Mouse (Mus musculus) heart, embryonic 12.5 days (tissue): ENCODE measurements around the gene Cdc14a. TPM values are rescaled to one million over a fixed set of nuclear protein-coding genes. Genes with fewer than 3 reads are reported as not detected.

Source experiments
- ATAC-seq: fragments of 200-750 bp; cut with Nextera tagmentation; 2 replicates; pipeline ENCODE4 v1.8.0; 2017; ENCODE audit warnings: moderate TSS enrichment, moderate library complexity; ENCODE audit not compliant: insufficient number of reproducible peaks, low FRiP score
- H3K27ac ChIP-seq: fragments of 300-500 bp; sonication (generic); 2 replicates; pipeline ENCODE4 v1.5.1; 2016; ENCODE audit warnings: mild to moderate bottlenecking, moderate library complexity; ENCODE audit not compliant: poor library complexity, severe bottlenecking
- H3K27me3 ChIP-seq: fragments of 300-500 bp; sonication (generic); replicated peaks from 2 replicates; pipeline ENCODE4 v1.6.1; 2016; ENCODE audit warnings: mild to moderate bottlenecking, moderate library complexity
- H3K36me3 ChIP-seq: fragments of 300-500 bp; sonication (generic); 2 replicates; pipeline ENCODE4 v1.6.1; 2016; ENCODE audit warnings: mild to moderate bottlenecking, moderate library complexity
- H3K4me1 ChIP-seq: fragments of 300-500 bp; sonication (generic); replicated peaks from 2 replicates; pipeline ENCODE4 v1.6.1; 2016; ENCODE audit warnings: mild to moderate bottlenecking
- H3K4me2 ChIP-seq: fragments of 300-500 bp; sonication (generic); 2 replicates; pipeline ENCODE4 v1.6.1; 2016; ENCODE audit warnings: mild to moderate bottlenecking, moderate library complexity
- H3K4me3 ChIP-seq: fragments of 300-500 bp; sonication (generic); 2 replicates; pipeline ENCODE4 v1.5.1; 2016; ENCODE audit warnings: mild to moderate bottlenecking
- H3K9ac ChIP-seq: fragments of 300-500 bp; sonication (generic); 2 replicates; pipeline ENCODE4 v1.6.1; 2016; ENCODE audit warnings: mild to moderate bottlenecking, moderate library complexity
- H3K9me3 ChIP-seq: fragments of 300-500 bp; sonication (generic); replicated peaks from 2 replicates; pipeline ENCODE4 v1.6.1; 2016; ENCODE audit warnings: mild to moderate bottlenecking, moderate library complexity
- WGBS: fragments of 180-500 bp; shearing (Covaris S2); methylation state at CpG from one replicate; pipeline ENCODE4 v1.1.7; 2016; 5-methylcytosine and 5-hydroxymethylcytosine counted together
- polyA plus RNA-seq: library from polyadenylated mRNA; unstranded; fragments of >200 nt; fragmentation: Nextera tagmentation; extraction: Ambion mirVana; gene quantifications from 2 replicates; pipeline ENCODE4 v1.2.1, GENCODE M21; 2016

The Cdc14a gene
- polyA plus RNA-seq, 1 experiment from 2014 or later = 7.8 TPM

DNA sequence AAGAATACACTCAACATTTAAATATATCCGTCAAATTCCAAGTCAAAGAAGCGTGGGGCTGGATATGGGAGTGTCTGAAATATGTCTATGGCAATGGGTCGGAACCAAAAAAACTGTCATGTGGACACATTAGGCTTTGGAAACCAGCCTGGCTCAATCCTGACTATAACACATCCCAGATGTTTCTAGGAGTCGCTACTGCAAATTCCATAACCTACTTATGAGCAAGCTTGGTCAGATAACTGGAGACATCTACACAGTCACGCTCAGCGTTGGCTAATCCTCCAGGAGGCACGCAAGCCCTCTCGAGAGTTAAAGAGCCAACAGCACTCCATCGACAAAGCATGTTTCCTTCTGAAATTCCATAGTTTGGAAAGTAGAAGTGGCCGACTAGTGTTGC, 125.1 kb downstream of the Cdc14a start:
- Histone ChIP-seq H3K27me3 (no peaks in the 10 kb centered on the region), H3K4me1 (no peaks in the 10 kb centered on the region), H3K4me2 (no peak overlapping the region), H3K27ac (no peak overlapping the region), H3K9me3 (no peaks in the 10 kb centered on the region), H3K36me3 (peaks cover 43% of the 10 kb centered on the region), H3K4me3 (no peak overlapping the region), H3K9ac (no peak overlapping the region)
- 86% methylated on average over 10 of the region's 10 CpGs for WGBS
- no peak for ATAC-seq

DNA sequence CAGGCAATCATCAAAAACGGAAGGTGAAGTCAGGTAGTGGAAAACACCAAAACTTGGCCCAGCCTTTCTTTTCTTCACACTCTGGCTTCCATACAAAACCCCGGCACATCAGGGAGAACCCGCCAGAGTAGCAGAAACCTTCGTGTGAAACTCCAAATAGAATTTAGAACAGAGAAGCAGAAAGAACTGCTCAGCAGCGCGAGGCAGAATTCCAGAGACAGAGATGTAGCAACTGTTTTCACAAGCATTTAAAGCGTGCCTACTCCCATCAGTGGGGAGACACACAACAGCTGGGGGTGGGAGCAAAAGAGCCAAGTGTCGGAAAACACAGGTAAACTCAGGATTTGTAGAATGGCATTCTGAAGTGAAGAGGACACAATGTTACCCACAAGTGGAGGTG, 125.8 kb downstream of the Cdc14a start:
- WGBS = 85% methylated on average over 8 of the region's 8 CpGs
- Histone ChIP-seq H3K9ac (no peak overlapping the region), H3K27me3 (no peaks in the 10 kb centered on the region), H3K4me3 (no peak overlapping the region), H3K9me3 (no peaks in the 10 kb centered on the region), H3K36me3 (peaks cover 46% of the 10 kb centered on the region), H3K27ac (no peak overlapping the region), H3K4me2 (no peak overlapping the region), H3K4me1 (no peaks in the 10 kb centered on the region)
- ATAC-seq = no peak

GRCm38 (mm10) chr3:116297170-116297569, 126.7 kb downstream of the Cdc14a start:
- no peak for ATAC-seq
- 86% methylated on average over 7 of the region's 7 CpGs for WGBS
- Histone ChIP-seq H3K27me3 (no peaks in the 10 kb centered on the region), H3K9me3 (no peaks in the 10 kb centered on the region), H3K36me3 (peaks cover 49% of the 10 kb centered on the region), H3K4me2 (no peak overlapping the region), H3K4me1 (no peaks in the 10 kb centered on the region), H3K27ac (no peak overlapping the region), H3K9ac (no peak overlapping the region), H3K4me3 (no peak overlapping the region)

DNA sequence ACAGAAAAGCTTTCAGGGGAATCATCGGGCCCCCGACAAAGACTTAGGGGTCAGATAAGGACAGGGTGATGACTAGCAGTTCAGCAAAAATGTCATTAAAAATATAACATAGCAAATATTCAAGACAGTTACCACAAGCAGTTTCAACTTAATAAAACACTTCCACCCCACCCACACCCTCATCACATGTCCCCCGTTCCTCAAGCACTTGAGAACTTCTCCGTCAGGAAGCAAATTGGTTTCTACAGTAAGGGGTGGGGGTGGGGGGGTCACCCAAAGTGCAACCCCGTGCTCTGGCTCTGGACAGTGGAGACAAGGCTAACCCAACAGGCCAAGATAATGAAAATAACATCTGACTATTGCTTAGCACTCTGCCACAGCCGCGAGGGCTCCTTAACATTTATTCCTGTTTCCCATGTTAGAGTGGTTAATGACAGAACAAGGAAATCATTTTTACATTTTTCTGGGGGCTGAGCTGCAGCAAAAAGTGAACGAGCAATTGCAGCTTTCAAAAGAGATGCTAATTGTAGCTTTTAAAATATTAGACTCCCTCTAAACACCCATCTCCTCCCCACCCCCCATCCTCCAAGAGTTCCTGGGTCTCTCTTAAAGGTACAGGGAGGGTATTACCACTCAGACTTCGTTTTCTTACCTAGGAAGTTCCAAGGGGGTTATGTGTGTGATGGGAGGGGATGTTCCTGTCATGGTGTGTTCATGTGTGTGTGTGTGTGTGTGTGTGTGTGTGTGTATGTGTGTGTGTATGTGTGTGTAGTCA, 133.6 kb downstream of the Cdc14a start:
- Histone ChIP-seq H3K27ac (no peak overlapping the region; the same call in 1 of the 2 replicates), H3K4me2 (no peak overlapping the region), H3K27me3 (no peaks in the 10 kb centered on the region), H3K9me3 (no peaks in the 10 kb centered on the region), H3K4me3 (no peak overlapping the region), H3K9ac (no peak overlapping the region), H3K4me1 (peaks cover 10% of the 10 kb centered on the region; the same call in 1 of the 2 replicates), H3K36me3 (peaks cover 33% of the 10 kb centered on the region)
- no peak for ATAC-seq
- 78% methylated on average over 9 of the region's 9 CpGs for WGBS

GRCm38 (mm10) chr3:116288833-116289232, 135.0 kb downstream of the Cdc14a start:
- peaks cover 23% of the 10 kb centered on the region for H3K36me3 ChIP-seq
- no peak overlapping the region for H3K4me3 ChIP-seq
- no peaks in the 10 kb centered on the region for H3K9me3 ChIP-seq
- ATAC-seq = no peak
- H3K4me1 ChIP-seq = peaks cover 10% of the 10 kb centered on the region; the same call in 1 of the 2 replicates
- WGBS = 41% methylated on average over 6 of the region's 6 CpGs
- no peak overlapping the region for H3K27ac ChIP-seq
- no peaks in the 10 kb centered on the region for H3K27me3 ChIP-seq
- no peak overlapping the region for H3K4me2 ChIP-seq
- H3K9ac ChIP-seq = no peak overlapping the region

DNA sequence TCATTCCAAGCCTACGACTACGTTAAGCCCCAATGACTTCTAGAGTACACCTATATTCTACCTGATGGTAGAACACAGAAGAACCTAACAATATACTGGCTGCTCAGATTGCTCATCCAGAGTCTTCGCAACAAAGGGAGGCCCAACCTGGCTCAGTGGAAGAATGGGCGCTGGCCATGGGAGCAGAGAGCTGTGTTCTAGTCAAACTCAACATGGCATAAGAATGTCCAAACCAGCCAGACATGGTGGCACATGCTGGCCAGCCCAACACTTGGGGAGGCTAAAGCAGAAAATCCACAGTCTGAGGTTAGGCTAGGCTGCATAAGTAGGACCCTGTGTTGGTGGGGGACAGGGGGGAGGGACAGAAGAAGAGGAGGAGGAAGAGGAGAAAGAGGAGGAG, 139.1 kb downstream of the Cdc14a start:
- no peak overlapping the region for H3K9ac ChIP-seq
- no peaks in the 10 kb centered on the region for H3K9me3 ChIP-seq
- peaks cover 6% of the 10 kb centered on the region; the same call in 1 of the 2 replicates for H3K4me1 ChIP-seq
- no peaks in the 10 kb centered on the region for H3K27me3 ChIP-seq
- no peak overlapping the region for H3K4me2 ChIP-seq
- no peaks in the 10 kb centered on the region for H3K36me3 ChIP-seq
- WGBS = 93% methylated on average over 4 of the region's 4 CpGs
- H3K27ac ChIP-seq = no peak overlapping the region
- no peak for ATAC-seq
- no peak overlapping the region for H3K4me3 ChIP-seq

- H3K27ac ChIP-seq = no peak overlapping the region
- no peaks in the 10 kb centered on the region; the same call in 1 of the 2 replicates for H3K36me3 ChIP-seq
- no peak overlapping the region for H3K9ac ChIP-seq
- H3K4me3 ChIP-seq = no peak overlapping the region
- H3K4me1 ChIP-seq = peaks cover 9% of the 10 kb centered on the region; the same call in 1 of the 2 replicates
- no peaks in the 10 kb centered on the region for H3K27me3 ChIP-seq
- H3K9me3 ChIP-seq = no peaks in the 10 kb centered on the region
- no peak for ATAC-seq
- 61% methylated on average over 2 of the region's 2 CpGs for WGBS
- H3K4me2 ChIP-seq = no peak overlapping the region
Observed at GRCm38 (mm10) chr3:116283996-116284395, 139.8 kb downstream of the Cdc14a start.

GRCm38 (mm10) chr3:116281663-116282062, 142.2 kb downstream of the Cdc14a start:
- H3K4me3 ChIP-seq = no peak overlapping the region
- no peak overlapping the region for H3K27ac ChIP-seq
- no peak overlapping the region for H3K9ac ChIP-seq
- 86% methylated on average over 6 of the region's 6 CpGs for WGBS
- H3K4me1 ChIP-seq = peaks cover 3% of the 10 kb centered on the region; the same call in 1 of the 2 replicates
- no peak overlapping the region for H3K4me2 ChIP-seq
- ATAC-seq = no peak
- H3K36me3 ChIP-seq = no peaks in the 10 kb centered on the region; the same call in 1 of the 2 replicates
- no peaks in the 10 kb centered on the region for H3K27me3 ChIP-seq
- H3K9me3 ChIP-seq = no peaks in the 10 kb centered on the region

- peaks cover 3% of the 10 kb centered on the region; the same call in 1 of the 2 replicates for H3K4me1 ChIP-seq
- no peak for ATAC-seq
- H3K4me3 ChIP-seq = no peak overlapping the region
- no peak overlapping the region for H3K9ac ChIP-seq
- H3K9me3 ChIP-seq = no peaks in the 10 kb centered on the region
- WGBS = 82% methylated on average over 8 of the region's 8 CpGs
- no peaks in the 10 kb centered on the region for H3K27me3 ChIP-seq
- H3K27ac ChIP-seq = no peak overlapping the region
- no peaks in the 10 kb centered on the region; the same call in 1 of the 2 replicates for H3K36me3 ChIP-seq
- no peak overlapping the region for H3K4me2 ChIP-seq
Observed at GRCm38 (mm10) chr3:116277146-116277545, 146.7 kb downstream of the Cdc14a start.

GRCm38 (mm10) chr3:116271679-116272078, 152.2 kb downstream of the Cdc14a start:
- no peak overlapping the region for H3K27ac ChIP-seq
- H3K36me3 ChIP-seq = no peaks in the 10 kb centered on the region
- no peaks in the 10 kb centered on the region for H3K4me1 ChIP-seq
- H3K9me3 ChIP-seq = no peaks in the 10 kb centered on the region
- H3K4me2 ChIP-seq = no peak overlapping the region
- H3K4me3 ChIP-seq = no peak overlapping the region
- H3K9ac ChIP-seq = no peak overlapping the region
- no peaks in the 10 kb centered on the region for H3K27me3 ChIP-seq
- WGBS = 83% methylated on average over 6 of the region's 6 CpGs
- no peak for ATAC-seq

DNA sequence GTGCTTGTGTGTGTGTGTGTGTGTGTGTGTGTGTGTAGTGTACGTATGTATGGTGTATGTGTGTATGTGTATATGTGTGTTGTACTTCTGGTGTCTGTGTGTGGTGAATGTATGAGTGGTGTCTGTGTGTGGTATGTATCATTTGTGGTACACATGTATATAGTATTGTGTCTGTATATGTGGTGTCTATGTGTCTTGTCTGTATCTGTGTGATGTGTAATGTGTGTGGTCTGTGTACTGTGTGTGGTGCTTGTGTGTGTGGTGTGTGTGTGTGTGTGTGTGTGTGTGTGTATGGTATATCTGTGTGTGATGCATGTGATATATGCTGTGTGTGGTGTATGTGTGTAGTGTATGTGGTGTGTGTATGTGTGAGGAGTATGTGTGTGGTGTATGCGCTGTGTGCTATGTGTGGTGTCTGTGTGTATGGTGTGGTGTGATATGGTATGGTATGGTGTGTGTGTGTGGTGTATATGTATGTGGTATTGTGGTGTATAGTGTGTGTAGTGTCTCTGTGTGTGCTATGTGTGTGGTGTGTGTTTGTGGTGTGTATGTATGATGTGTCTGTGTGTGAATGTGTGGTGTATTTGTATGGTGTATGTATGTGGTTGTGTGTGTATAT, 156.7 kb downstream of the Cdc14a start:
- H3K27ac ChIP-seq = no peak overlapping the region
- WGBS = 91% methylated on average over 2 of the region's 2 CpGs

More for the DNA sequence above, 156.7 kb downstream of the Cdc14a start:
- Histone ChIP-seq H3K9ac (no peak overlapping the region), H3K4me2 (no peak overlapping the region), H3K27me3 (no peaks in the 10 kb centered on the region), H3K9me3 (no peaks in the 10 kb centered on the region), H3K36me3 (no peaks in the 10 kb centered on the region), H3K4me3 (no peak overlapping the region), H3K4me1 (no peaks in the 10 kb centered on the region)
- no peak for ATAC-seq
